Mouse (Mus musculus) natural killer cell, adult 2 months (primary cell): ENCODE measurements around the gene Dnaaf5.

ENCODE experiments used
- DNase-seq, 2 experiments: peaks; one replicate each; pipeline ENCODE4 v3.0.0; 2022; ENCODE audit warnings: low spot score in 2 of 2

Gene Dnaaf5

GRCm38 (mm10) chr5:139229716-139230115 lies 79.7 kb downstream of the Dnaaf5 start:
- DNase-seq, result no peak

GRCm38 (mm10) chr5:139232083-139232482 lies 82.1 kb downstream of the Dnaaf5 start:
- DNase-seq, result no peak

DNA sequence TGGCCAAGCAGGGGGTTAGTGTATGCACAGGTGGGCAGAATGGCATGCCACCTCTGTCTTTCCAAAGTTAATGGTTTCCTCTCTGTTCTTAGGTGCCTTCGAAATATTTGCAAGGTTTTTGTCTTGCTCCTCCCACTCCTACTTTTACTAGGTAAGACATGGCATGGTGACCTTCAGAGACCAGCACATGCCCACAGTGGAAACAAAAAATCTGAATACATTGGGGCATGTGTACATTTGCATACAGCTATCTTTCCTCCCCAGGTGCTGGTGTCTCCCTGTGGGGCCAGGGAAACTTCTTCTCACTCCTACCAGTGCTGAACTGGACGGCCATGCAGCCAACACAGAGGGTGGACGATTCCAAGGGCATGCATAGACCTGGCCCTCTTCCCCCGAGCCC lies 84.4 kb downstream of the Dnaaf5 start:
- DNase-seq, result no peak
